Mouse (Mus musculus) Patski (cell line): Measurements from ENCODE around the gene Vcpkmt. TPM values are rescaled to one million over a fixed set of nuclear protein-coding genes. Genes with fewer than 3 reads are reported as not detected.
"Not testable (repeated sequence)": the region's sequence is repeated elsewhere in the genome, so short reads cannot be mapped to it uniquely, and the experiment has no call there.

Experiments
- ATAC-seq: fragments of 100-300 bp; one replicate; pipeline ENCODE4 v1.8.0; 2021
- CTCF ChIA-PET: fragments of 350-600 bp; sonication (Branson Sonifier 250); formaldehyde crosslinking; loops from one replicate; lab custom pipeline; 2022; ENCODE audit warnings: inconsistent platforms; lab: Charles Lee
- POLR2A ChIA-PET: fragments of 350-600 bp; sonication (Branson Sonifier 250); formaldehyde crosslinking; loops from one replicate; lab custom pipeline; 2022; ENCODE audit warnings: antibody characterized with exemption, inconsistent platforms; lab: Charles Lee
- DNase-seq: peaks from one replicate; pipeline ENCODE4 v3.0.0-alpha.2; 2011; ENCODE audit warnings: low read depth, low spot score
- H3K27me3 ChIP-seq: fragments of 371-371 bp; one replicate; pipeline ENCODE4 v1.5.1; 2021
- CTCF ChIP-seq: fragments of 100-300 bp; IDR thresholded peaks from one replicate; pipeline ENCODE4 v1.5.1; 2021
- in situ Hi-C: fragments of 300-500 bp; cut with MboI; formaldehyde crosslinking; loops from 3 replicates; pipeline ENCODE4 v1.11.1; 2018; ENCODE audit warnings: low pct_unique_long_range_greater_than_20kb, mixed read lengths
- polyA plus RNA-seq: library from polyadenylated mRNA; unstranded; gene quantifications from one replicate; pipeline ENCODE4 v1.2.3, GENCODE M21; 2021

The Vcpkmt gene
- 17.7 TPM for polyA plus RNA-seq

DNA sequence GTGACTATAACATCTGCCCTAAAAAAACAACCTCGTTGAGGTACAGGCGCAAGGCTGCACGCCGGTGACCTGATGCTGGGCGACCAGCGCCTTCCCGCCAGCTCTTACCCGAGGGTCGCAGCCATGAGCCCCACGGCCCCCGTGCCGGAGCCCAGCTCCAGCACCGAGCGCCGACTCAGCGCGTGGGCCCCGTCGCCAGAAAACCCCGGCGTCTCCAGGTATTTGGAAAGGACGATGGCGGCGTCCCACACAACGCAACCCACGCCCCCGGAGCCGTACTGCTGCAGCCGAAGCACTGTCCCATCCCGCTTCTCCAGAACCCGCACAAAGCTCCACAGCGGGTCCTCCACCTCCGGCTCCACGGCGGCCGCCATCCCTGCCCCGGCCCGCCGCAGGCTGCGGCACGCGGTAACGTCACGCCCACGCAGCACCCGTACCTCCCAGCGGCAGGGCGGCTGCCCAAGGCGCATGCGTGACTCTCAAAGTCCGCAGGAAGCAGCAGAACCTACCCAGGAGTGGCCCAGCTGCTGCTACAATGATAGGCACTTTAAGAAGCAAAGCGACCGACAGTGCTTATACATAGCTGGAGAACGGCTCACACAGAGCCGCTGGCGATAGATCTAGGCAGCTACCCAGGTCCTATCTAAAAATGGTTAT is at the start of gene Vcpkmt:
Gene Vcpkmt, minus strand, starts transcription at position 416 of the 657 bp plus-strand sequence.
- ChIA-PET POLR2A (interaction anchor here (1.0 to 1.4 kb wide), 5 partner anchors 12 to 272 kb away, joined by 3 to 6 read pairs (median 3); no protein-coding TSS in a partner anchor), CTCF (interaction anchor here (1.1 to 1.3 kb wide), 2 partner anchors 11 to 12 kb away, joined by 3 to 6 read pairs; no protein-coding TSS in a partner anchor)
- ATAC-seq = peak; percentile 95
- peak; percentile 44 for DNase-seq
- in situ Hi-C loops = loop anchor here (5.0 to 25.0 kb wide), 2 partner anchors 225 to 370 kb away; partner anchors contain the start of genes Gm49384 and Nemf
- no peaks in the 10 kb centered on the region for H3K27me3 ChIP-seq
- no peak for TF ChIP-seq CTCF

GRCm38 (mm10) chr12:69618590-69618989 is 35.8 kb upstream of the Vcpkmt start:
- POLR2A ChIA-PET, in situ Hi-C loops, H3K27me3 ChIP-seq: not testable (repeated sequence)

GRCm38 (mm10) chr12:69604367-69604766 is 21.5 kb upstream of the Vcpkmt start:
- ChIA-PET CTCF (no interaction called here), POLR2A (no interaction called here)
- no peak for TF ChIP-seq CTCF
- no peaks in the 10 kb centered on the region for H3K27me3 ChIP-seq
- in situ Hi-C loops = no loop called here
- DNase-seq = no peak
- no peak for ATAC-seq

More at GRCm38 (mm10) chr12:69618590-69618989, 35.8 kb upstream of the Vcpkmt start:
- ATAC-seq, DNase-seq, CTCF ChIA-PET: not testable (repeated sequence)

GRCm38 (mm10) chr12:69597446-69597845 is 14.6 kb upstream of the Vcpkmt start:
- no peak for TF ChIP-seq CTCF
- no peaks in the 10 kb centered on the region for H3K27me3 ChIP-seq
- ChIA-PET POLR2A (no interaction called here), CTCF (no interaction called here)
- DNase-seq (no peak), ATAC-seq (no peak)
- in situ Hi-C loops = loop anchor here (10.0 to 25.0 kb wide), 2 partner anchors 97 to 385 kb away; partner anchors contain the start of gene Gm49384

- POLR2A ChIA-PET = no interaction called here
- TF ChIP-seq CTCF = no peak
- CTCF ChIA-PET = interaction anchor here (1.0 to 1.4 kb wide), 2 partner anchors 10 to 104 kb away, joined by 3 to 4 read pairs; partner anchors contain the start of gene Vcpkmt
- ATAC-seq (no peak), DNase-seq (no peak)
- in situ Hi-C loops = loop anchor here (10.0 to 25.0 kb wide), 2 partner anchors 102 to 381 kb away; partner anchors contain the start of gene Gm49384
- H3K27me3 ChIP-seq = no peaks in the 10 kb centered on the region
Observed at GRCm38 (mm10) chr12:69593130-69593529, 10.3 kb upstream of the Vcpkmt start.

GRCm38 (mm10) chr12:69583270-69583629 is 422 bp upstream of the Vcpkmt start:
- ChIA-PET CTCF (interaction anchor here (1.1 to 1.3 kb wide), 2 partner anchors 10 to 12 kb away, joined by 3 to 6 read pairs; no protein-coding TSS in a partner anchor), POLR2A (interaction anchor here (1.2 to 1.4 kb wide), 3 partner anchors 11 to 273 kb away, joined by 3 to 6 read pairs (median 3); no protein-coding TSS in a partner anchor)
- in situ Hi-C loops = loop anchor here (5.0 to 25.0 kb wide), 2 partner anchors 226 to 371 kb away; partner anchors contain the start of genes Gm49384 and Nemf
- TF ChIP-seq CTCF = no peak
- ATAC-seq (no peak), DNase-seq (no peak)
- no peaks in the 10 kb centered on the region for H3K27me3 ChIP-seq

DNA sequence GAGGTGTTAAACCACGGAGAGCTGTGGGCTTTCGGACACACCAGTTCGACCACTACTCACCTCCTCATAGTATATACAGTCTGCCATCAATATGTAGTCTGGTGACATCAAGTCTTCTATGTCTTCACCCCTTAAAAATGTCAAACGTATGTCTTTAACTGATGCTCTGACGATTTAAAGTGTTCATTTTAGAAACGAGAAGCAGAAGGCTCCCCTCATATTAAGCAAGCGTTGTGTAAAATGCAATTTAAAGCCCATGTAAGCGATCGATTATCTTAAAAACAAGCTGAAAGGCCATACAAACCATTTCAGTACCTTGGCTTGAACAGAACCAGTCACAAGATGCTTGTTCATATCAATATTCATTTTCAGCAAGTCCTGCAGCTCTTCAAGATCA is 614 bp downstream of the Vcpkmt start:
- POLR2A ChIA-PET = interaction anchor here (1.0 to 1.3 kb wide), 3 partner anchors 96 to 220 kb away, joined by 3 read pairs; no protein-coding TSS in a partner anchor

DNA sequence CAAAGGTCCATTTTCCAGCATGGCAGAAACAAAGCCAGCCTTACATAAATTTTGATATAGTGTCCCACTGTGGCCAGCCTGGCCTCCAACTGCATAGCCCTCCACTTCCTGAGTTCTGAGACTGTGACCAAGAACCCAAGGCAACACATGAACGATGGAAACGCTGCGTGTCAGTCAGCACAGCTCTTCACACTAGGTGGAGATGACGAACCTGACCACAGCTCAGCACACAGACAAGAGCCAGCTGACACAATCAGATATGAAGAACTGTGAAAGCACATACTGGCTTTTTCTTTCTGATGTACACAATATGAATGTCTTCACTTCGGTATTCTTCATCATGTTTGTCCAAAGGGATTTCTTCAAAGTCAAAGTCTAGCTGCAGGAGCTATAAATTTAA is 3.2 kb downstream of the Vcpkmt start:
- CTCF ChIA-PET = interaction anchor here (1.1 to 1.4 kb wide), 2 partner anchors 192 to 215 kb away, joined by 3 read pairs; no protein-coding TSS in a partner anchor
- no peak for ATAC-seq
- DNase-seq = no peak
- no peak for TF ChIP-seq CTCF
- POLR2A ChIA-PET = no interaction called here
- in situ Hi-C loops = loop anchor here (5.0 to 25.0 kb wide), 2 partner anchors 222 to 367 kb away; partner anchors contain the start of genes Gm49384 and Nemf
- H3K27me3 ChIP-seq = no peaks in the 10 kb centered on the region

More for the DNA sequence above, 614 bp downstream of the Vcpkmt start:
- H3K27me3 ChIP-seq = no peaks in the 10 kb centered on the region
- no peak for TF ChIP-seq CTCF
- ATAC-seq = no peak
- in situ Hi-C loops = loop anchor here (5.0 to 25.0 kb wide), 2 partner anchors 225 to 370 kb away; partner anchors contain the start of genes Gm49384 and Nemf
- no peak for DNase-seq
- CTCF ChIA-PET = interaction anchor here (1.3 kb wide), 1 partner anchor 13 kb away, joined by 6 read pairs; no protein-coding TSS in a partner anchor

DNA sequence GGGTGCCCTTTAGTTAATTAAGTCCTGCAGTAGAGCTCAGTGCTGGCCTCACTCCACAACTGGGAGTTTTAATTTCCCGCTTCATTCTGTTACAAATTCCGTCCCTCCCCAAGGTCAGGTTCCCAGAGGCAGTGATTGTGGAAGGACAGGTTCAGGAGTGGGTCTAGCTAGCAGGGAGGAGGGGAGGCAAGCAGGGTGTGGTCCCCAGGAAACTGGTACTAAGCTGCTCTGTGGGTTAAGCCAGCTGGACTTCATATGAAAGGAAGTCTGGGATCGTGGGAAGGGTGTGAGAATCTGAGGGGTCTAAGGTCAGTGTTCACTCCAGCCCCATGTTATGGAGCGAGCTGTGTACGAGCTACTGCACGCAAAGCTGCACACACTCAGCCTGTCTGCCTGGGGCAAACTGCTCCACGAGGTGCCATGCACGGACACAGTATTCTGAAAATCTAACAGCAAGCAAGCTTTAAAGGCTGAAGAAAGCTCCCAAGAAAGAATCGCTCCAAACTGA is 6.7 kb downstream of the Vcpkmt start:
- TF ChIP-seq CTCF = no peak
- ATAC-seq (no peak), DNase-seq (no peak)
- CTCF ChIA-PET = interaction anchor here (1.3 to 3.1 kb wide), 3 partner anchors 17 to 214 kb away, joined by 3 to 10 read pairs (median 9); no protein-coding TSS in a partner anchor
- POLR2A ChIA-PET = no interaction called here
- H3K27me3 ChIP-seq = no peaks in the 10 kb centered on the region
- in situ Hi-C loops = loop anchor here (25.0 kb wide), 1 partner anchor 364 kb away; the partner anchor contains the start of gene Gm49384
